Mouse (Mus musculus): ENCODE results near the gene Plpp3. TPM values are rescaled to one million over a fixed set of nuclear protein-coding genes. Genes with fewer than 3 reads are reported as not detected.

Plpp3 gene
- polyA plus RNA-seq, 1 experiment from 2014 or later, result 58.5 TPM

DNA sequence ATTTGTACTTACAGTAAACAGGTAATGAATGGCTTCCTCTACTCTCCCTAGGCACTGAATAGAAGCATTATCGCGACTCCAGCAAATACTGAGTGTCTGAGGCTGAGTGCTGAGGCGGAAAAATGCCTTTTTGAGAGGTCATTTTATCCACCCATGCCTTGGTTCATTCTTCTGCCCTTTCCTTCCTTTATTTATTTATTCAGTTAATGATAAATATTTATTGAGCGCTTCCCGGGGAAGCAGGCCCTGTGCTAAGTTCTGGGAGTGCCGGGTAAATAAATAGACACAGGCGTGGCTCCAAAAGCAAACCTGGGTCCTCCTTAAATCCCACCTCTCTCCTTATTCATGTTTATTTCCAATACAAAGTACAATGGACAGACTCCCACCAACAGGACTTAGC lies 27.9 kb upstream of the Plpp3 start:
- no peak overlapping the region for H3K4me2 ChIP-seq (replicated peaks)
- no peak for ATAC-seq
- 77% methylated on average over 7 of the region's 7 CpGs for WGBS

DNA sequence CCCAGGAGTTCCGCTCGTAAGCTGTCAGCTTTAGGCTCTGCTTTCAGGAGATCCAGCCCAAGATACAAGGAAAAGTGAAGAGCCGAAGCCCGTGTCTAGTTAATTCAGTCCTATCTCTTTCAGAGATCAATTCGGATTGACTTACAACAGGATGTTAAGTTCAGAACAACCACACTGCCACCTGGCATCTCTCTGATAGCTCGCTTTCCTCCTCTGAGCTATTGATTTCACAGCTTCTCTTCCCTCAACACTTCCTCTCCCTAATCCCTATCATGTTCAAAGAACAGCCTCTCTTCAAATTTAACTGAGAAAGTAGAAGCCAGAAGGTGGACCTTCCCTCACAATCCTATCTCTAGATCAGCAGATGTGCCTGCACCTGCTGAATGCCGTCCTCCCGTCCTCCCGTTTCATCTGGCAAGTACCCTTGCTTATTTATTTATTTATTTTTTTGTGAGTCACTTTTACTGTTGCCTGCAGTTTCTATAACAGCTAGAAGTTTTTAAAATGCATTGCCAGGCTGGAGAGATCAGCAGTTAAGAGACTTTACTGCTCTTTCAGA lies 25.3 kb upstream of the Plpp3 start:
- 67% methylated on average over 9 of the region's 9 CpGs for WGBS
- ATAC-seq, result no peak
- Histone ChIP-seq H3K4me2 (replicated peaks) (no peak overlapping the region), H3K27me3 (no peaks in the 10 kb centered on the region), H3K9me3 (no peaks in the 10 kb centered on the region), H3K4me1 (replicated peaks) (no peaks in the 10 kb centered on the region), H3K36me3 (no peaks in the 10 kb centered on the region), H3K27ac (no peak overlapping the region), H3K4me3 (replicated peaks) (no peak overlapping the region), H3K9ac (replicated peaks) (no peak overlapping the region)

More for the DNA sequence above, 27.9 kb upstream of the Plpp3 start:
- Histone ChIP-seq H3K36me3 (no peaks in the 10 kb centered on the region), H3K4me1 (replicated peaks) (no peaks in the 10 kb centered on the region), H3K9ac (replicated peaks) (no peak overlapping the region), H3K27me3 (no peaks in the 10 kb centered on the region), H3K9me3 (no peaks in the 10 kb centered on the region), H3K4me3 (replicated peaks) (no peak overlapping the region), H3K27ac (no peak overlapping the region)

DNA sequence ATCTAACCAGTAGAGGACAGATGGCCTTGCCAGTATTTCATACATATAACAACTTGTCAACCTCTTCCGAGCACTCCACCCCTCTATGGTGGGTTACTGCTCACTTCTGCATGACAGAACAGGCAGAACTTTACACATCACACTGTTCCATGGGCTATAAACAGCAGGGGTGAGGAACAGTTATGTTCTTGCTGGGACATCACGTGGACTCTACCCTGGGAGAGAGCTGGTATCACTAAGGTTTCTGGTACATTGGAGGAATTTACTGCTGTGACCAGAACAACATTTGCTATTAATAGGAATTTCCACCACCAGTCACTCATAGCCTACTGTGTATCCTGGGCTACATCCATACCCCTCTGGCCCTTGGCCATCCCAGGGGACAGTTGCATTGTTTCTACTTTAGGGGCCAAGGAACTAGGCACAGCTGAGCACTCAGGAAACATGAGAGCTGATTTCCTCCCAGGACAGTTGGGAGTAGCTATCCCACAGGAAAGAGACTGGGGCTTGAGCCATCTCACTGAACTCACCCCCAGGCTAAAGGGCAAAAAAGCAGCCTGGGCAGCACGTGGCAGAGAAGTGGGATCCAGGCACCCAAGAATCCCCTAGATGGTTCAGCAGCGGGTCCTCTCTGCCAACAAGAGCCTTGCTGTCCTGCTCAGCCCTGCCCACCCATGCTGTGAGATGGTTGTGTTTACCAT lies 23.6 kb upstream of the Plpp3 start:
- H3K36me3 ChIP-seq, result no peaks in the 10 kb centered on the region
- no peak overlapping the region for H3K27ac ChIP-seq
- no peak overlapping the region for H3K4me2 ChIP-seq (replicated peaks)
- H3K9me3 ChIP-seq, result no peaks in the 10 kb centered on the region
- ATAC-seq, result no peak
- H3K4me1 ChIP-seq (replicated peaks), result no peaks in the 10 kb centered on the region
- WGBS, result 89% methylated on average over 4 of the region's 4 CpGs
- no peak overlapping the region for H3K9ac ChIP-seq (replicated peaks)
- H3K4me3 ChIP-seq (replicated peaks), result no peak overlapping the region
- no peaks in the 10 kb centered on the region for H3K27me3 ChIP-seq

DNA sequence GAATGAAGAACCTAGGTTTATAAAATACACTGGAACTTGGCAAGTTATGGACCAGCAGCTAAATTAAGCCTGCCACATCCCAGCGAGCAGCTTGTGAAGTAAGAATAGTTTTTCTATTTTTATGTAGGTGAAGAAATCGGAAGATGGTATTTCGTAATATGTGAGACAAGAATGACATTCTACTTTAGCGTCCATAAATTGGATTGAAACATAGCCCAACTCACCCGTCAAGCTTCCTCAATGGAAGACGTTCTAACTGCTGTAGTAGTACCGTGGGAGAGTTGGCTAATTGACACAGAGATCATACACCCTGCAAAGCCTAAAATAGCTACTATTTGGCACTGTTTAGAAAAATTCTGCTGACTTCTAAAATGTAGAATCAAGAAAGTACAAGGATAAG lies 7.7 kb upstream of the Plpp3 start:
- H3K4me2 ChIP-seq (replicated peaks), result no peak overlapping the region
- no peaks in the 10 kb centered on the region for H3K4me1 ChIP-seq (replicated peaks)
- H3K4me3 ChIP-seq (replicated peaks), result no peak overlapping the region
- WGBS, result 91% methylated on average over 7 of the region's 7 CpGs
- H3K36me3 ChIP-seq, result no peaks in the 10 kb centered on the region
- H3K9ac ChIP-seq (replicated peaks), result no peak overlapping the region
- H3K27me3 ChIP-seq, result no peaks in the 10 kb centered on the region
- no peaks in the 10 kb centered on the region for H3K9me3 ChIP-seq
- no peak for ATAC-seq
- H3K27ac ChIP-seq, result no peak overlapping the region

DNA sequence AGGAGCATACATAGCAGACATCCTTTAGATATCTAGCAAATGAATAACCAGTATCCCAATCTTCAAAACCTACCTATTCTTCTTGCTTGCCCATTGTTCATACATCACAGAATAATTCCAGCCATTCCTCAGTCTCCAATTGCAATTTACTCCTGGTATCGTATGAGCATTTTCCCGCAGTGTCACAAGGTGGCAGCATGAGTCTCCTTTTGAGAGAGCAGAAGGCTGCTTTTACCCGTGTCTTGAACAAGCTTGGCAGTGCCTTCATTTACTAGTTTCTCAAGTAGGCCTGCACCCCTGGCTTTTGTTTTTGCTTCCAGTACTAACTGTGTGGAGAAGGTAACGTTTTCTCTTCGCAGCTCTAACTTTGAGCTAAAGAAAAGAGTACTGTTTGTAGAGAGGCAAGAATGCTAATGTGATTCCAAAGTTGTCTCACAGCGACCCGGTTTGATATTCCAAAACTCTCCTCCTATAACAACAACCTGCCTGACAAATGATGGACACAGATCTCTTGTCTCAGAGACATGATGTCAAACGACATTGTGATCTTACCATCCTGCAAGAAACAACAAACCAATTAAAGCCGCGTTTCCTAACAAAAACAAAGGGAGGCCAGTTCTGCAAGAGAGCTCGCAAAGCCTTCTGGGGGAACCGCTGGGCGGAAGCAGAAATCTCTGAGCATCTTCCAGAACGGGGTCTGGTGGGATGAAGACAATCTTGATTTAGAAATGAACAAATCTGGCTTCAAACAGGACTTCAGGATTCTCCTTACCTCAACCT lies 5.0 kb upstream of the Plpp3 start:
- ATAC-seq, result peak; percentile 58; the same call in 1 of the 2 replicates
- Histone ChIP-seq H3K4me2 (replicated peaks) (no peak overlapping the region), H3K36me3 (no peaks in the 10 kb centered on the region), H3K4me1 (replicated peaks) (no peaks in the 10 kb centered on the region; the same call in 1 of the 2 replicates), H3K9me3 (no peaks in the 10 kb centered on the region), H3K27me3 (no peaks in the 10 kb centered on the region), H3K9ac (replicated peaks) (no peak overlapping the region), H3K27ac (no peak overlapping the region), H3K4me3 (replicated peaks) (no peak overlapping the region)
- 44% methylated on average over 14 of the region's 14 CpGs for WGBS

DNA sequence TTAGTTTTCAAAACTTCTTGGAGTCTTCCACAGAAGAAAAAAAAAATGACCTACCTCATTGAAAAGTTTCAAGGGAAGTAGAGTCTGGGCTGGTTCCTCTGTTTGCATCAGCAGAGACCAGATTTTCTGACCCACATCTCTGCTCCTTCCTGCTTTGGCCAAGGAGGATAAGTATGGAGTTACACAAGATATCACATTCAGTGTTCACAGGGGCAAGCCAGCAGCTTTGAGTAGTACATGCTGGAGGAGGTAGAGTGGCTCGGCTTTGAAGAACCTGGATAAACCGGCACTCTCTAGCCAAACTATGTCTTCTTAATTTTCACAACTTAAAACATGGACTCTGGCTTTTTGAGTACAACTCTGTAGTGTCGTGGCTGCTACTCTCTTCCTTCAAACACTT lies 3.9 kb upstream of the Plpp3 start:
- Histone ChIP-seq H3K4me3 (replicated peaks) (no peak overlapping the region), H3K9ac (replicated peaks) (no peak overlapping the region)
- WGBS, result 88% methylated on average over 3 of the region's 3 CpGs

DNA sequence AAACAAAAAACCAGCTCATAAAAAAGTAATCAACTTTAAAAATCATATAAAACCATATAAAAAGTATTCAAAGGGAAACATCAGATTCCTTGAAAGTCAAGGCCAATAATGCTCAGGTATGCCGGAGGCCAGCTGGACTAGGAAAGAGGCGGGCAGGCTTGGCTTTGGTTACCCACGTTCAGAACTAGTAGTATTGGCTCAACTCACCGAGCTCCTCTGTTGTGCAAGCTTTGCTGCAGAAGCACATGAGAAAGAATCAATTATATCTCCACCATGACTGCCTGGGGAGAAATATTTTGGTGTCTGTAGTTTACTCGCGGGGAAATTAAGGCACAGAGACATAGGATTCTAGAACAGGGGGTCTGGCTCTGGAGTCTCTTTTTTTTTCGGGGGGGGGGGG lies 866 bp upstream of the Plpp3 start:
- Histone ChIP-seq H3K36me3 (peaks cover under 1% of the 10 kb centered on the region; the same call in 1 of the 2 replicates), H3K9me3 (no peaks in the 10 kb centered on the region), H3K4me2 (replicated peaks) (peak overlapping the region; percentile 68), H3K27me3 (no peaks in the 10 kb centered on the region), H3K9ac (replicated peaks) (no peak overlapping the region), H3K4me1 (replicated peaks) (peaks cover 25% of the 10 kb centered on the region), H3K4me3 (replicated peaks) (no peak overlapping the region), H3K27ac (no peak overlapping the region)
- ATAC-seq, result no peak
- WGBS, result 72% methylated on average over 7 of the region's 7 CpGs

More for the DNA sequence above, 3.9 kb upstream of the Plpp3 start:
- Histone ChIP-seq H3K27me3 (no peaks in the 10 kb centered on the region), H3K9me3 (no peaks in the 10 kb centered on the region), H3K36me3 (no peaks in the 10 kb centered on the region), H3K27ac (no peak overlapping the region), H3K4me1 (replicated peaks) (peaks cover under 1% of the 10 kb centered on the region; the same call in 1 of the 2 replicates), H3K4me2 (replicated peaks) (no peak overlapping the region)
- no peak for ATAC-seq

DNA sequence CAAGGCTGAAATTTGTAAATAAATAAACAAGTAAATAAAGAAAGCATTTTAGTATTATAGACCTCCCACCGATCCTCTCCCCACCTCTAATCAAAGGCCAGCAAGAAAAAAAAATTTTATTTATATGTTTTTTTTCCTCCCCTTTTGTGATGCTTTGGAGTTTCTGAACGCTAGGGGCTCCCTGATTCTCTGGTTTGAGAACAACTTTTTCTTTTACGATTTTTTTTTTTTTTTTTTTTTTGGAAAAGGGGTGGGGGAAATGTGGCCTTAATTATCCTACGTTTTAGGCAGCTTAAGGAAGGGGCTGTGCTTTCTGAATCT lies 232 bp upstream of the Plpp3 start:
- 1% methylated on average over 4 of the region's 4 CpGs for WGBS
- Histone ChIP-seq H3K27me3 (no peaks in the 10 kb centered on the region), H3K9me3 (no peaks in the 10 kb centered on the region), H3K4me1 (replicated peaks) (peaks cover 32% of the 10 kb centered on the region), H3K36me3 (peaks cover 4% of the 10 kb centered on the region; the same call in 1 of the 2 replicates), H3K4me3 (replicated peaks) (peak overlapping the region; percentile 74), H3K27ac (peak overlapping the region; percentile 91; the same call in 1 of the 2 replicates), H3K9ac (replicated peaks) (no peak overlapping the region; the same call in 1 of the 2 replicates), H3K4me2 (replicated peaks) (peak overlapping the region; percentile 68)
- ATAC-seq, result no peak

DNA sequence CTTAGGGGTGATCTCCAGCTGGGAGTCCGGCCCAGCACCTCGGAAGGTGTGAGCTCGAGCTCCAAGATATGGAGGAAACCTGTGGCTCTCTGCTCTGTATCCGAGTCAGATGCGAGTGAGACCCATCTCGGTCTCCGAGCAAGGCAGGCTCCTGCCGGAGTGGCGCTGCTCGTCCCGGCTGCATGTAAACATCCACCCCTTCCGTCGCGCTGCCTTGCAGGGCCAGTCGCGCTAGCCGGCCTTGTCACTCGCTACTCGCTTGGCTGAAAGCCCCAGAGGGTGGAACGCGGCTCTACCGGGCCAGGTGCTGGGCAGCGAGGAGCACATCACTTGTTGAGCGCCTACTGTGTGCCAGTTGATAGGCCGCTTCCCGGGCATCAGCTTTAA lies 1.0 kb downstream of the Plpp3 start:
- peak overlapping the region; percentile 68 for H3K4me2 ChIP-seq (replicated peaks)
- no peaks in the 10 kb centered on the region for H3K27me3 ChIP-seq
- WGBS, result 0% methylated on average over 26 of the region's 26 CpGs
- peak; percentile 86 for ATAC-seq
- no peaks in the 10 kb centered on the region for H3K9me3 ChIP-seq
- peak overlapping the region; percentile 91 for H3K9ac ChIP-seq (replicated peaks)
- H3K36me3 ChIP-seq, result peaks cover 4% of the 10 kb centered on the region; the same call in 1 of the 2 replicates
- H3K27ac ChIP-seq, result peak overlapping the region; percentile 91
- peak overlapping the region; percentile 74 for H3K4me3 ChIP-seq (replicated peaks)
- H3K4me1 ChIP-seq (replicated peaks), result peaks cover 42% of the 10 kb centered on the region

DNA sequence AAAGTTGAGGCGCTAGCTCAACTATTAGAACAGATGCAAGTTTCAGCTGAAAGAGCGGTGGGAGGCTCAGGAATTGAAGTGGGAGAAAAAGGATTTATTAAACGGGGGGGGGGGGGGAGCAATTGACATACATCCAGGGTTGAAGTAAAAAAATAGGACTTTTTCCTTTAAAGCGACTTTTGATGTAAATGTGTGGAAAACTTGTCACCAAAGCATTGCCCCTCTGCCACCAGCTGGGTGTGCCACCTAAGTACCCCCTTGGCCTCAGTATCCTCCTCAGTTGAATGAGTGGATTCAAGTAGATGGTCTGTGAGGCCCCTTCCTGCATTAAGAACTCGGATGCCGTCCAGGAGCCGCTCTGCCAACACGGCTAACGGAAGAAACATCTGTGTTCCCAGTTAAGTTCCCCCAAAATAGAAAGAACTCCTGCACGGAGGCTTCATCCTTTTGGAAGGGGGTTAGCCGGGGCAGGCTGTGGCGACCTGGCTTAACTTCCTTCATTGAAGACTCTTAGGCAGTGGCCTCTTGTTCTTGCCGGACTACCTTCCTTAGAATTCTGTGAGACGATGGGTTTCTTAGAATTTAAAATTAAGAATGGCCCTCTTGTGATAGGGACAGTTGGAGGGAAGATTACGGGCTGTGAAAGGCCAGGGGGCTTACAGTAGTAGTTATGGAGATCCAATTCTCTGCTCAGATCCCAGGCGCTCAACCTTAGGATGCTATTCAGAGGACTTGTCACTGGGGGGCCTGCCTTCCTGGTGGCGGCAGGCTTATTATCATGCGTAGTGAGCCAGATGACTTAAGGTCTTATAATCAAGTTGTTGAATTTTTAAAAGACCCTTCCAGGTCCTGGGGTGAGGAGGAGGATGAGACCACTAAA lies 1.7 kb downstream of the Plpp3 start:
- peak overlapping the region; percentile 68 for H3K4me2 ChIP-seq (replicated peaks)
- ATAC-seq, result no peak
- peak overlapping the region; percentile 91 for H3K9ac ChIP-seq (replicated peaks)
- no peaks in the 10 kb centered on the region for H3K27me3 ChIP-seq
- no peaks in the 10 kb centered on the region for H3K9me3 ChIP-seq
- under 1% methylated on average over 18 of the region's 18 CpGs for WGBS
- peak overlapping the region; percentile 74 for H3K4me3 ChIP-seq (replicated peaks)
- H3K4me1 ChIP-seq (replicated peaks), result peaks cover 49% of the 10 kb centered on the region
- H3K36me3 ChIP-seq, result peaks cover 4% of the 10 kb centered on the region; the same call in 1 of the 2 replicates
- peak overlapping the region; percentile 91 for H3K27ac ChIP-seq

DNA sequence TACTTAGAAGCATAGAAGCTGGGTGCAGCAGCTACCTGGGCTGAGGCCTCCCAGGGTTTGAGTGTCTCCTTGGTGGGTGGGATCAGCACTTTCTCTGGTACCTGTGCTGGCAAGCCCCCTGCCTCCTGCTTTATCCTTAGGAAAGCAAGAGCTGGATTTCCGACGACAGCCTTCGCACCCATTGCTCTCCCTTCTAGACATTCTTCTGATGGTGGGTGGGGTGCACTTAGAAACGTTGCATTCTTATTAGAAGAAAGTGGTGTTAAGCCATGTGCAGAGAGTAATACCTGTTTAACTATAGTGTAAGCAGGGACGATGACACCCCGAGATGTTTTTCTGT lies 2.4 kb downstream of the Plpp3 start:
- peak overlapping the region; percentile 68 for H3K4me2 ChIP-seq (replicated peaks)
- peaks cover 50% of the 10 kb centered on the region for H3K4me1 ChIP-seq (replicated peaks)
- H3K27ac ChIP-seq, result no peak overlapping the region
- 17% methylated on average over 6 of the region's 6 CpGs for WGBS
- peaks cover 4% of the 10 kb centered on the region; the same call in 1 of the 2 replicates for H3K36me3 ChIP-seq
- H3K9me3 ChIP-seq, result no peaks in the 10 kb centered on the region
- peak overlapping the region; percentile 91 for H3K9ac ChIP-seq (replicated peaks)
- ATAC-seq, result no peak
- H3K27me3 ChIP-seq, result no peaks in the 10 kb centered on the region
- peak overlapping the region; percentile 74 for H3K4me3 ChIP-seq (replicated peaks)
